Mouse (Mus musculus) MEL (cell line): ENCODE results near the gene Snap47. TPM values are rescaled to one million over a fixed set of nuclear protein-coding genes. Genes with fewer than 3 reads are reported as not detected.

Source experiments
- DNase-seq: peaks from one replicate; pipeline ENCODE4 v3.0.0; 2011; ENCODE audit warnings: low read depth, low spot score
- H3K27ac ChIP-seq: 2 replicates; pipeline ENCODE4 v1.5.1; 2012; ENCODE audit warnings: low read depth, mild to moderate bottlenecking, control low read depth, low read length, moderate library complexity; ENCODE audit not compliant: control insufficient read depth
- H3K27me3 ChIP-seq, 2 experiments: fragments of 150-350 bp in 1 of 2; sonication (generic) in 1 of 2; 2 replicates each; pipeline ENCODE4 v1.6.1; 2012; ENCODE audit warnings: low read length in 2 of 2, mild to moderate bottlenecking in 2 of 2, improper control_type of control experiment in 1 of 2, moderate library complexity in 1 of 2; ENCODE audit not compliant: insufficient read depth in 2 of 2, control insufficient read depth in 1 of 2
- H3K36me3 ChIP-seq, 2 experiments: 2 replicates each; pipeline ENCODE4 v1.6.1; 2012 to 2014; ENCODE audit warnings: low read length in 2 of 2, improper control_type of control experiment in 1 of 2, inconsistent platforms in 1 of 2, mild to moderate bottlenecking in 1 of 2; ENCODE audit not compliant: insufficient read depth in 2 of 2, control insufficient read depth in 1 of 2
- H3K4me1 ChIP-seq, 2 experiments: fragments of 150-350 bp in 1 of 2; sonication (generic) in 1 of 2; 2 replicates each; pipeline ENCODE4 v1.6.1; 2012; ENCODE audit warnings: low read length in 2 of 2, improper control_type of control experiment in 1 of 2, mild to moderate bottlenecking in 1 of 2; ENCODE audit not compliant: insufficient read depth in 2 of 2, control insufficient read depth in 1 of 2
- H3K4me3 ChIP-seq, 2 experiments: fragments of 150-350 bp in 1 of 2; sonication (generic) in 1 of 2; 2 replicates each; pipeline ENCODE4 v1.5.1; 2012; ENCODE audit warnings: low read depth in 2 of 2, low read length in 2 of 2, mild to moderate bottlenecking in 2 of 2, moderate library complexity in 2 of 2, control low read depth in 1 of 2, improper control_type of control experiment in 1 of 2; ENCODE audit not compliant: control insufficient read depth in 1 of 2, insufficient read depth in 1 of 2
- H3K79me2 ChIP-seq: 2 replicates; pipeline ENCODE4 v1.6.1; 2012; ENCODE audit warnings: mild to moderate bottlenecking, low read length, moderate library complexity; ENCODE audit not compliant: control insufficient read depth, poor library complexity, insufficient read depth
- H3K9ac ChIP-seq: 2 replicates; pipeline ENCODE4 v1.6.1; 2012; ENCODE audit warnings: low read depth, mild to moderate bottlenecking, control low read depth, low read length, moderate library complexity; ENCODE audit not compliant: control insufficient read depth, poor library complexity, severe bottlenecking
- H3K9me3 ChIP-seq: fragments of 150-350 bp; sonication (generic); replicated peaks from 2 replicates; pipeline ENCODE4 v1.6.1; 2012; ENCODE audit warnings: mild to moderate bottlenecking, low read length, improper control_type of control experiment, moderate library complexity; ENCODE audit not compliant: insufficient read depth
- CHD2 ChIP-seq: IDR thresholded peaks from 2 replicates; pipeline ENCODE4 v1.6.1; 2011; ENCODE audit warnings: low read length, improper control_type of control experiment
- CTCF ChIP-seq, 3 experiments: IDR thresholded peaks in 2 of 3; conservative IDR thresholded peaks in 1 of 3; 2 replicates each; pipeline ENCODE4 v1.5.1; 2011 to 2012; ENCODE audit warnings: low read length in 3 of 3, low read depth in 2 of 3, mild to moderate bottlenecking in 2 of 3, improper control_type of control experiment in 1 of 3, inconsistent platforms in 1 of 3, mixed read lengths in 1 of 3, moderate library complexity in 1 of 3; ENCODE audit not compliant: control insufficient read depth in 1 of 3, insufficient read depth in 1 of 3, poor library complexity in 1 of 3, severe bottlenecking in 1 of 3
- E2F4 ChIP-seq: IDR thresholded peaks from 2 replicates; pipeline ENCODE4 v1.6.1; 2011; ENCODE audit warnings: low read depth, low read length, improper control_type of control experiment, borderline replicate concordance
- ELF1 ChIP-seq: IDR thresholded peaks from 2 replicates; pipeline ENCODE4 v1.6.1; 2014; ENCODE audit warnings: low read depth, mild to moderate bottlenecking, inconsistent platforms, low read length, improper control_type of control experiment, moderate library complexity
- HCFC1 ChIP-seq: IDR thresholded peaks from 2 replicates; pipeline ENCODE4 v1.6.1; 2012; ENCODE audit warnings: low read depth, mild to moderate bottlenecking, inconsistent platforms, low read length, improper control_type of control experiment, moderate library complexity
- JUND ChIP-seq: IDR thresholded peaks from 2 replicates; pipeline ENCODE4 v1.6.1; 2011; ENCODE audit warnings: low read depth, mild to moderate bottlenecking, improper control_type of control experiment, low read length
- MAFK ChIP-seq: IDR thresholded peaks from 2 replicates; pipeline ENCODE4 v1.6.1; 2011; ENCODE audit warnings: low read depth, mild to moderate bottlenecking, low read length, improper control_type of control experiment, borderline replicate concordance
- MAZ ChIP-seq: IDR thresholded peaks from 2 replicates; pipeline ENCODE4 v1.6.1; 2012; ENCODE audit warnings: low read depth, mild to moderate bottlenecking, inconsistent platforms, low read length, improper control_type of control experiment
- MXI1 ChIP-seq: IDR thresholded peaks from 2 replicates; pipeline ENCODE4 v1.6.1; 2011; ENCODE audit warnings: mild to moderate bottlenecking, low read depth, low read length, improper control_type of control experiment
- NELFE ChIP-seq: IDR thresholded peaks from 2 replicates; pipeline ENCODE4 v1.6.1; 2011; ENCODE audit warnings: low read depth, low read length, improper control_type of control experiment
- NRF1 ChIP-seq: IDR thresholded peaks from 2 replicates; pipeline ENCODE4 v1.6.1; 2014; ENCODE audit warnings: low read depth, mild to moderate bottlenecking, inconsistent platforms, low read length, improper control_type of control experiment, moderate library complexity; ENCODE audit not compliant: poor library complexity, insufficient read depth, severe bottlenecking
- POLR2A ChIP-seq, 2 experiments: IDR thresholded peaks; 2 replicates each; pipeline ENCODE4 v1.6.1; 2011 to 2012; ENCODE audit warnings: low read length in 2 of 2, mild to moderate bottlenecking in 2 of 2, control low read depth in 1 of 2, improper control_type of control experiment in 1 of 2, low read depth in 1 of 2, moderate library complexity in 1 of 2; ENCODE audit not compliant: control insufficient read depth in 1 of 2, insufficient read depth in 1 of 2, poor library complexity in 1 of 2
- POLR2AphosphoS5 ChIP-seq: IDR thresholded peaks from 2 replicates; pipeline ENCODE4 v1.6.1; 2012; ENCODE audit warnings: low read depth, borderline replicate concordance, mild to moderate bottlenecking, inconsistent platforms, low read length, moderate library complexity, mixed read lengths
- SIN3A ChIP-seq: IDR thresholded peaks from 2 replicates; pipeline ENCODE4 v1.6.1; 2012; ENCODE audit warnings: low read length, improper control_type of control experiment, inconsistent platforms
- SMC3 ChIP-seq: IDR thresholded peaks from 2 replicates; pipeline ENCODE4 v1.6.1; 2011; ENCODE audit warnings: low read depth, low read length, improper control_type of control experiment
- TCF12 ChIP-seq: IDR thresholded peaks from 2 replicates; pipeline ENCODE4 v1.6.1; 2014; ENCODE audit warnings: low read depth, mild to moderate bottlenecking, inconsistent platforms, low read length, improper control_type of control experiment, moderate library complexity
- USF1 ChIP-seq: IDR thresholded peaks from 2 replicates; pipeline ENCODE4 v1.6.1; 2014; ENCODE audit warnings: low read depth, mild to moderate bottlenecking, inconsistent platforms, low read length, improper control_type of control experiment, moderate library complexity
- polyA plus RNA-seq, 2 experiments: library from polyadenylated mRNA; stranded (reverse) in 1 of 2; unstranded in 1 of 2; fragments of >175 nt in 1 of 2; fragments of >200 nt in 1 of 2; gene quantifications; 2 replicates each; pipeline versions ENCODE4 v1.2.1 to v1.2.4; 2012; ENCODE audit warnings: low replicate concordance in 2 of 2, low read depth in 1 of 2; ENCODE audit not compliant: insufficient read length in 2 of 2, insufficient read depth in 1 of 2, missing spikeins in 1 of 2
- total RNA-seq: library from RNA; depleted of rRNA; stranded (reverse); fragments of 300-350 nt; gene quantifications from 2 replicates; pipeline ENCODE4 v1.2.3, GENCODE M21; 2012

Snap47 gene
- total and polyA plus RNA-seq, 3 experiments: 51.0 to 57.9 TPM; not detected in 1

DNA sequence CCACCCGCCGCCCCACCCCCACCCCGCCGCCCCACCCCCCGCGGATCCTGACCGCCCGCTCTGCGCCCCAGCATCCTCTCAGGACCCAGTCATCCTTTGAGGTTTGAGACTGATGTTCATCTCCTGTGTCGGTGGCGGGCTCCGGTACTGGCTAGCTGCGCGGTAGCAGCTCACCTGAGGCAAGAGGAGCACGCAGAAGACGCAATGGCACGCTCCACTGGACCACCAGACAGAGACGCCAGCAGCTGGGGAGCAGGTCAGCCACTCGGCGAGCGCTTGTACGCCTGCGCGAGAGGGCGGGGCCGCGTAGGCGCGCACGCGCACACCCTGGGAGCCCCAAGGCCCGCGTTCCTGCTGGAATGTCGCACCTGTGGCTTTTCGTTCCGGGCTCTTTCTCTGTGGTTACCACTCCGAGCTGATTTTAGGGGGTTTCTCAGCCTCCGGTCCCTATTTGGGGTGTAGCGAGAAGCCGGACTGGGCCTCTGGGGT lies 1.2 kb downstream of the Snap47 start, which contains the start of gene Jmjd4 (continued):
- TF ChIP-seq MXI1: peak; percentile 81
- no peak for TF ChIP-seq JUND
- peak; percentile 95 for TF ChIP-seq NRF1
- peak; percentile 89 for TF ChIP-seq HCFC1
- TF ChIP-seq CHD2: peak; percentile 47; the same call in 1 of the 2 replicates
- TF ChIP-seq SMC3: no peak
- peak; percentile 97 for TF ChIP-seq NELFE
- TF ChIP-seq USF1: no peak
- TF ChIP-seq POLR2AphosphoS5: no peak
- peak; percentile 88 to 92 for TF ChIP-seq POLR2A (IDR thresholded peaks at IDR 0.05; ENCODE audit: control insufficient read depth in 1 of 2, insufficient read depth in 1 of 2, low read depth in 1 of 2, low read length in 2 of 2, poor library complexity in 1 of 2)
- TF ChIP-seq E2F4: peak; percentile 43; the same call in 1 of the 2 replicates
- peak; percentile 75; the same call in 1 of the 2 replicates for TF ChIP-seq MAZ
- peak; percentile 78 for TF ChIP-seq TCF12
- TF ChIP-seq, all 39 proteins: peak for 17

DNA sequence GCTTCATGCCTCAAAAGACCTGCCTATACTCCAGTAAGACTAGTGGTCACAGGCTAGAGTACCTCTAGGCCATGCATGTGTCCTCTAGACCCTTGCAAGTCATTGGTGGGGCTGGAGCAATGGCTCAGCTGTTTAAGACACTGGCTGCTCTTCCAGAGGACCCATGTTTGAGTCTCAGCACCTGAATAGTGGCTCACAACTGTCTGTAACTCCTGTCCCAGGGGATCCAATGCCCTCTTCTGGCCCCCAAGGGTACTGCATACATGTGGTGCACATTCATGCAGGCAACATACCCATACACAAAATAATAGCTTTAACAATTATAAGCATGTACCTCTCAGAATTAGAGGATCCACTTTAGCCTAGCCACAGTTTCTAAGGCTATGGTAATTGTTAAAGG lies 7.9 kb downstream of the Snap47 start:
- Histone ChIP-seq H3K9me3 (no peaks in the 10 kb centered on the region), H3K27ac (no peak overlapping the region), H3K27me3 (no peaks in the 10 kb centered on the region), H3K36me3 (no peaks in the 10 kb centered on the region), H3K4me1 (no peaks in the 10 kb centered on the region), H3K4me3 (no peak overlapping the region), H3K79me2 (no peaks in the 10 kb centered on the region), H3K9ac (no peak overlapping the region)
- TF ChIP-seq CTCF (IDR thresholded peaks at IDR 0.05 in 2 of 3, conservative IDR thresholded peaks at IDR 0.05 in 1 of 3; ENCODE audit: control insufficient read depth in 1 of 3, insufficient read depth in 1 of 3, low read depth in 2 of 3, low read length in 3 of 3, poor library complexity in 1 of 3, severe bottlenecking in 1 of 3): peak; percentile 23 to 43 (median 26); a peak in 5 of 6 replicates
- TF ChIP-seq ELF1: no peak
- TF ChIP-seq SMC3: peak; percentile 20; the same call in 1 of the 2 replicates
- peak; percentile 27 for DNase-seq

GRCm38 (mm10) chr11:59437954-59438353 lies 13.0 kb downstream of the Snap47 start:
- DNase-seq: no peak
- peaks cover 0 to 3% of the 10 kb centered on the region in 2 experiments; a peak in 1 of 4 replicates for H3K36me3 ChIP-seq
- no peaks in the 10 kb centered on the region for H3K27me3 ChIP-seq
- H3K9me3 ChIP-seq: no peaks in the 10 kb centered on the region
- no peaks in the 10 kb centered on the region for H3K79me2 ChIP-seq
- no peaks in the 10 kb centered on the region for H3K4me1 ChIP-seq
- H3K27ac ChIP-seq: no peak overlapping the region
- TF ChIP-seq SIN3A: no peak
- TF ChIP-seq MAFK: no peak
- H3K9ac ChIP-seq: no peak overlapping the region
- no peak overlapping the region for H3K4me3 ChIP-seq
